Mouse (Mus musculus): ENCODE data around the gene Dapk1.

DNA sequence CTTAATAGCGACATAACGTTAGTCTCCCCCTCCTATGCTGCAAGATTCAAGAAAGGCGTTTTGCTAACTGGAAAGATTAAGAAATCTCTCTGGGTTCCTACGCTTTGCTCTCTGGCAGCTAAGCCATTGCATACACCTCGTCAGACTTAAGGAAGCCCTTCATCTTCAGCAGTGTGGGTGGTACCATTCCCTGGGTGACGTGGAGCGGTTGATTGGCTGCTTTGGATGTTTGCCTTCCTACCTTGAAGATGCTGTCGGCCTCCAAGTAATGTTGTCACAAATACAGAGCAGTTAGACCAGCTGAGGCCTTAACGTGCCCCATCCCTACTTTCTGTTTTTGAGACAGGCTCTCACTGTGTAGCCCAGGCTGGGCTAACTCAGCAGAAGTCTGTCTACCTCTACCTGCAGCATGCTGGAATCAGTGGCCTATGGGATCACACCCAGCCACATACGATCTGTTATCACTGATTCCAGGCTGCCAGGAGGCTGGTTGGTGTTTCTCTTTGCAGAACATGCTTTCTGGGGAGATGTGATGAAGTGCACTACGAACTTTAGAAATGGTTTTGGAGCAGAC, 37.8 kb downstream of the Dapk1 start:
- TF ChIP-seq CTCF (IDR thresholded peaks at IDR 0.05; ENCODE audit: low read depth) (no peak), EP300 (IDR thresholded peaks at IDR 0.05; ENCODE audit: low read depth) (no peak)
